Mouse (Mus musculus): ENCODE results near the gene Anxa1.

The Anxa1 gene

GRCm38 (mm10) chr19:20370175-20370574, 20.6 kb downstream of the Anxa1 start:
- DNase-seq = no peak

GRCm38 (mm10) chr19:20366571-20366970, 24.2 kb downstream of the Anxa1 start:
- DNase-seq = no peak

- no peak for DNase-seq
Measured at GRCm38 (mm10) chr19:20366010-20366409, 24.7 kb downstream of the Anxa1 start.

GRCm38 (mm10) chr19:20365364-20365763, 25.4 kb downstream of the Anxa1 start:
- DNase-seq = no peak

GRCm38 (mm10) chr19:20364931-20365330, 25.8 kb downstream of the Anxa1 start:
- DNase-seq = no peak

GRCm38 (mm10) chr19:20363221-20363620, 27.5 kb downstream of the Anxa1 start:
- DNase-seq = no peak

- DNase-seq = no peak
Measured at GRCm38 (mm10) chr19:20361917-20362577, 28.7 kb downstream of the Anxa1 start.

GRCm38 (mm10) chr19:20358679-20359078, 32.1 kb downstream of the Anxa1 start:
- DNase-seq = no peak

- DNase-seq = peak; percentile 43
Measured at GRCm38 (mm10) chr19:20345317-20345917, 45.3 kb downstream of the Anxa1 start.

- DNase-seq = peak; percentile 5
Measured at GRCm38 (mm10) chr19:20344511-20345316, 46.0 kb downstream of the Anxa1 start.

GRCm38 (mm10) chr19:20344052-20344451, 46.7 kb downstream of the Anxa1 start:
- DNase-seq = no peak

Measured in cerebellum, adult 11-12 months (tissue).